Mouse (Mus musculus) NIH3T3 (cell line): ENCODE data around the gene Wdr17.
A peak's percentile ranks its signal among the peaks of the same experiment; 100 is the strongest.
"Not testable (repeated sequence)": the region's sequence is repeated elsewhere in the genome, so short reads cannot be mapped to it uniquely, and the experiment has no call there.

Experiments used
- DNase-seq: peaks from one replicate; pipeline ENCODE4 v3.0.0-alpha.2; 2012; ENCODE audit warnings: low read depth

The Wdr17 gene

DNA sequence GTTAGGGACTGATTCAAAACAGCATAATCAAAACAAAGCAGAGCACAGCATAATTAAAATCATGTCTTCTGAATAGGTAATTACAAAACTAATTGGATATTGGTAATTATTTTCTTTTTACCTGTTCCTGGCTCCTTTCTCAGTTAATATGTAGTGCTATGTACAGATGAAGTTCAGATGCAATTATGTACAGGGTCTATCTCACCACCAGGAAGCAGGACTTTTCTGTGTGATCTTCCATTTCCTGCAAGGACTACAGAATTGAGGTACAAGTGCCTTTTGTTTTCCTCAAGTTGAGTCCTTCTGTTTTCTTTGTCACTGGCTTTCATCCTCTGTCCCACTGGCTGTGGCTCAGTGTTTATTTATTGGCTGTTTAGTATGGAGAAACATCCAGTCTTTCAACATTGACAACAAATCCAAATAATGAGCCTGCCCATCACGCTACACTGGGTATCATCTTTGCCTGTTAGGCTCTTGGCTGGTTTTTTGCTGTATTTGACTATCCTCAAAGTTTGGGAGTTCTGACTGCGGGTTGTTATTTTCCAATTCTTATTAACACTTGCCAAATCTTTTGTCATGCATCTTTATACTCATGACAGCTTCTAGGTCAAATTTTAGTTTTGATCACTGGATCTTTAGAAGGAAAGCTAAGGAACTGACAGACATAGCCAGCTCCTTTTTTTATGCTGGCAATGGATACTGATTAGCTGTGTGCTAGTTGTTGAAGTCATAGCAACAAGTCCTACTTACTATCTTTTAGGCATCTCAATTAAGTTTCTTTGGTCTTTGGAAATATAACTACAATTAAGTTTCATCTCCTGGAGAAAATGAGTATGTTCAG lies 94.9 kb downstream of the Wdr17 start:
- no peak for DNase-seq

- peak; percentile 5 for DNase-seq
These were observed 106.6 kb downstream of the Wdr17 start for GRCm38 (mm10) chr8:54780134-54780942.

DNA sequence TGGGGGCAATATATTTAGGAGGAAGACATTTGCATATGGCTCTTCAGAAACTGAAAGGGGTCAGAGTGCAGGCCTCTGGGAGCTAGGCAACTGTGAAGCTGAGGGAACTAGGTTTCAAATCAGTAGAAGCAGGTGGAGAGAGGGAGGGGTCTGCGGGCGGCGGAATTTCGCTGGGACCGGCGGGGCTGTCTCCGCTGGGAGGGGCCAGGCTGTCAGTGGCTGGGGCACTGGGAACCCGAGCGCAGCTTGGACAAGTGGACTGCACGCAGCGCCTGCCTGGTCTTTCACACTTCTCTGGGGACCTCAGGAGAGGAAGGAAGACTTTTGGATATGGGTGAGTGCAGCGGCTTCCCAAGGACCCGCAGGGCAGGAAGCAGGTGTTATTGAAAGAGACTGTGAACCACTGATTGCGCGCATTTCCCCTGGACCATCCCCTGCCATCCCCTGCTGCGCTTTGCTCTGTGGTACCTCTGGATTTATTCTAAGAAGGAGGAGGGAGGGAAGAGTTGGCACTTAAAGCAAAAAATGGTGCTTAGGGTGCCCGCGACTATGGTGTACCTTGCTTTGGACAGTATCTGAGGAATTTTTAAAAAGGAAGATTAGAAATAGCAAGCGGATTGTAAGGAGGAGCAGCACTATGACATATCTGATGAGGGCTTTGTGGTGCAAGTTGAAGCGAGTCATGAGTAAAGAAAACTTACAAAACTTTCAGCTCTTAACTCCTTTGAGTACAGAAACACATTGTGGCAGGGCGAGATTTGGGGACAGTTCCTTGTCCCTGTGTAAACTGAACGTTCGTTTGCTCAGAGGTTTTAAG lies 107.5 kb downstream of the Wdr17 start:
- no peak for DNase-seq

GRCm38 (mm10) chr8:54777012-54777411 lies 110.0 kb downstream of the Wdr17 start:
- no peak for DNase-seq

DNA sequence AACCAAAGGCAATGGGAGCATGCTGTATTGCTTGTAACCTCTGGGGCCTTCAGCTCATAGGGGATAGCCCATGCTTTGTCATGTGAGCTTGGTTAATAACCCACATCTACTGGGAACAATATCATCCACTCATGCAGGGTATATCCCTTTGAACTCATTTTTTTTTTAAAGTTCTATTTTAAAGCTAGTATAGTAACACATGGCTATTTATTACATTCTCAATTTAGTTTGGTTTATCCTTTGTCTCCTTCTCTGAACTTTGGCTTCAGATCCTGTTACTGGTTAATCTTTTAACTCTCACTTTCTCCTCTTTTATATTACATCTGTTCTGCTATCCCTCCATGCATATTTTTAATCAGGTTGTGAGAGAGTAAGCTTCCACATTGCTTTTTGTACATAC lies 110.7 kb downstream of the Wdr17 start:
- DNase-seq: no peak

DNA sequence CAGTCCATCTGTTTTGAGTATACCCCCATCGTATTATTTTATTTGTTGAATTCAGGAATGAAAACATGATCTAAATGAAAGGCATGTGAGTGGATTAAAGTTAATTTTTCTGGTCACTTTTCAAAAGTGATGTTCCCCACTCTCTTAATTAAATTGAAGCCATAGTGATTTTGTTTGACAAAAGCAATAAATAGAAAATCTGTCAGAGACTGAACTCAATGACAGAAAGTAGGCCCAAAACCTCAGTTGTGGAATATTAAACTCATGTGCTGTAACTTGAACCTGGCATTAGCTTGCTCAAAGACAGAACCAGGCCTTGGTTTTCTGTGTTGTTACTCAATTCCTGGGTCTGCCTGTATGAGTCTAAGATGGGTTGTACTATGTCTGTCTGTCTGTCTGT lies 129.3 kb downstream of the Wdr17 start:
- no peak for DNase-seq

- DNase-seq: no peak
These were observed 150.2 kb downstream of the Wdr17 start for GRCm38 (mm10) chr8:54736660-54737312.

DNA sequence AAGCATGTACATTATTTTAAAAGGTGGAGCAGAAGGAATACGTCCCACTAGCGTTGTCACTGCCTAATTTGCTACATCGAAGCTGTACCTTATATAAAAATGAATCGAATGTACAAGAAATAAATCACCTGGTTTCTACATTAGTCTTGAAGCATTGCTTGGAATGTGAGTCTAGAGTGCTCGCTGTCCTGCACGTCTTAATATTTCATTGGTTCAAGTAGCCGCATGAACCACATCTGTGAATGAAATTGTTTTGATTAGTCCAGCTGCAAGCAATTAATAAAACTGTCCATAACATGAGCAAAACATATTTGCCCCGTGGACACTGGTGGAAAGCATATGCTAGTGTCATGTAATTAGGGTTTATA lies 162.3 kb downstream of the Wdr17 start:
- DNase-seq: no peak

- DNase-seq: no peak
These were observed 162.9 kb downstream of the Wdr17 start for GRCm38 (mm10) chr8:54723976-54724667.

DNA sequence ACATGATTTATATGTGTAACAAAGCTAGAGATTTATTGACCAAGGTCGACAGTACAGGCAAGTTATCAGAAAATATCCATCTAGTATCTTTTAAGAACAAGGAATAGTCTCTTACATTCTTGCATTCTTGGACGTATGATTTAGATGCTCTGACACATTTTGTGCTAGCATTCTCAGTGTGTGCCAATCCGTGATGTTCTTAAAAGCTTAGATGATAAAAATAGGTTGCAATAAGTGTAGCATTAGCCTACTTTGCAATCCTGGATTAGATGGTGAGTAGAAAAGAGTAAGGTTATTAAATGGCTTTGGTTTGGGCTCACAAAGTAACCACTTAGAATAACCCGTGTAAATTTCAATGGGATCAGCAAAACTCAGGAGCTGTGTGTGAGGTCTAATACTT lies 168.5 kb downstream of the Wdr17 start:
- no peak for DNase-seq

DNA sequence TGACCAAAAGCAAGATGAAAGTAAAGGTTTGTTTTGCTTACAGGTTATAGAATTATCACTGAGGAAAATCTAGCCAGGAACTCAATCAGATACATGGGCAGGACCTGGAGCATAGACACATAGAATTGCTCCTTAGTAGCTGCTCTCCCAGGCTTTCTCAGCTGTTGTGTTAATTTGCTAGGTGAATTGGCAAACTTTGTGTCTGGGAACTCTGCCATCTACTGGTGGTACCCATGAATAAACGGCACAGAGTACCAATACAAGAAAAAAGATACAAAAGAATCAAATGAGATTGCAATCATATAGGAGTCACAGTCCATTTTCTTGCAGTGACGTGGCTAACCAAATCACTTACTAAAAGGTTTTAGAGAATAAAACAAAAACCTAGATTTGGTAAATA lies 181.2 kb downstream of the Wdr17 start:
- DNase-seq: peak; percentile 64

DNA sequence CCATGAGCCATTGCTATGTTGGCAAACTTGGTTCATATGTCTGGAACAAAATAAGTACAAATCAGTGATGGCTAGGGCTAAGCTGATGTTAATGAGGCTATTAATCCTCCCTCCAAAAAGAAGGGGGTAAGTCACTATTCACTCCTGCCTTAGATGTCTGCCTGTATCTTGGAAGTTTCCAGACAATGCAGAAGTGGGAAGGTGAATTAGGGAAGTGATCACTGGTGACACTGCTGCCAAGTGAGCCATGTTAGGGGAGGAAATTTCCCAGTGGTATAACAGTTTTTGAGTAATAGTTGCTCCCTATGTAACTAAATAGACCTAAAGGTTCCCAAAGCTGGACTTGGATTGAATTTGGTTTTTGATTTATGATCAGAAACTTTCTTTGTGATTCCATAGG lies 215.2 kb downstream of the Wdr17 start:
- DNase-seq: no peak

DNA sequence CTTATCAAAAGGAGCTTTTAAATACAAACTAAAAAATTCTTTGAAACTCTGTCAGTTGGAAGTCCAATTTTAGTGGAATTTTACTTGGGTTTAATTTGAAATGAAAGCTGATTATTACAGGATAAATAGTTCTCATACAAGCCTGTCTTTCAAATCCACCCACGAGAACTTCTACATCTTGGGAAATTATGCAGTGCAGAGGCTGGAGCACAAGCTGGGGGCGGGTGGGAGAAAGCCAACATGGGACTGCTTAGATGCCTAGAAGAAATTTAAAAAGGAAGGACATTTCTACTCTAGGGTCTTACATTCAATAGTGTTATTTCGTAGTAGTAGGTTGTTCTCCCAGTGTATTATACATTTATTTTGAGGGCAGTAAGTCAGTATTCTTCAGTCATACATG lies 219.2 kb downstream of the Wdr17 start:
- DNase-seq: no peak

DNA sequence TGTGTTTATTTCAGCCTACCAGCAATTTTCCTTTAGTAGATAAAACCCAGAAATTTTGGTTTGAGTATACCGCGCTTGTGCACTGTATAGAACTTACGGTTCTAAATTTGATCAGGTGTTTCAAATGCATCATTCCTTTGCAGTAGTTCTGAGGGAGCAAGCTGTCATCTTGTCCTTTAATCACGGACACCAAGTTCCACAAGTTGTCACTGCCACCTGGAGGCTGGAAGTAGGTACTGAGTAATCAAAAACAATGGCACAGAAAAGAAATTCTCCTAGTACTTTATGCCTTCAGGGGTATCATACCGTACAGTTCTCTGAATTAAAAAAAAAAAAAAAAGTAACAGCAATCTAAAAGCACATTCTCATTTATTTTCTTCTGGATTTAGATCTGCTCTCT lies 226.3 kb downstream of the Wdr17 start:
- peak; percentile 83 for DNase-seq

DNA sequence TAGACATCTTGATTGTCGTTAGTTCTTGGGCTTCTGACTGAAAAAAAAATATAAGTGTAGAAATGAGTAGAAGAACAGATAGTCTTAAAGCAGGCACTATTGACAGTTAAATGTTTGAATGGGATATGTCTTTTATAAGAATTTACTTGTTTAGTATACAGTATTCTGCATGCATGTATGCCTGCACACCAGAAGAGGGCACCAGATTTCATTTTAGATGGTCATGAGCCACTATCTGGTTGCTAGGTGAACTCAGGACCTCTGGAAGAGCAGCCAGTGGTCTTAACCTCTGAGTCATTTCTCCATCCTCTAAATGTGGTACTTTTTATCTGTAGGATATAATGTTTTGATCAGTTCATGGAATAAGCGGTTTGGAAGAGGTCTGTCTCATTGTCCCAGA lies 227.3 kb downstream of the Wdr17 start:
- no peak for DNase-seq

- DNase-seq: no peak
These were observed 248.3 kb downstream of the Wdr17 start for GRCm38 (mm10) chr8:54638634-54639033.

DNA sequence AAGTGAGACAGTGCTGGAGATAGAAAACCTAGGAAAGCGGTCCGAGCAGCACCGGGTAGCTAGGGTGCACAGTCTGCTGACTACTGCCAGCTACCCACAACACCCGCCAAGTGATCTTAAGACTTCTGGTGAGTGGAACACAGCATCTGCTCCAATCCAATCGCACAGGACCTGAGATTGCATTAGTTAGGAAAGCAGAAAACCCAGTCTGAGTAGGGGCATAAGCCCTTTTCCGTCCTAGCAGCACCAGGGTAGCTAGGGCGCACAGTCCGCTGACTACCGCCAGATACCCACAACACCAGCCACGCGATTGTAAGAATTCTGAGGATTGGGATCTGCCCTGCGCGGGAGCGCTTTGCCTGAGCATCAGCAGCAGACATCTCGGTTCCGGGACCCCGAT lies 270.3 kb downstream of the Wdr17 start:
- DNase-seq: not testable (repeated sequence)

DNA sequence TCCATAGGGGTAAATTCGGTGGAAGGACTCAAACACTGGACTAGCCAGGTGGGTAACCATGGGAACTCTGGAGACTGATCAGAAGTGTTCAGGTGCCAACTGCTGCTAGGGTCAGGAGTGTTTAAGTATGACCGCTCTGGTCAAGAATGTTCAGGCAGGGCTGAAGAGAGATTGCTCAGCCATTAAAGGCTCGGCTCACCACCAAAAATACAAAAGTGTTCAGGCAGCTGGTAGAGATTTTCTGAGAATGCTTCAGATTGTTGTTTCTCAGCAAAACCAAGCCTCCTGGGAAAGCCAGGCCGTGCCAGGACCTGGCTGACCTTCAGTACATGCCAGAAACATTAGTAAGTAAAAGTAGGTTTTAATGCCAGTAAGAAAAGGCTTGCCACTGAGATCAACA lies 276.7 kb downstream of the Wdr17 start:
- peak; percentile 95 for DNase-seq

- peak; percentile 72 for DNase-seq
These were observed 277.6 kb downstream of the Wdr17 start for GRCm38 (mm10) chr8:54609336-54609735.

DNA sequence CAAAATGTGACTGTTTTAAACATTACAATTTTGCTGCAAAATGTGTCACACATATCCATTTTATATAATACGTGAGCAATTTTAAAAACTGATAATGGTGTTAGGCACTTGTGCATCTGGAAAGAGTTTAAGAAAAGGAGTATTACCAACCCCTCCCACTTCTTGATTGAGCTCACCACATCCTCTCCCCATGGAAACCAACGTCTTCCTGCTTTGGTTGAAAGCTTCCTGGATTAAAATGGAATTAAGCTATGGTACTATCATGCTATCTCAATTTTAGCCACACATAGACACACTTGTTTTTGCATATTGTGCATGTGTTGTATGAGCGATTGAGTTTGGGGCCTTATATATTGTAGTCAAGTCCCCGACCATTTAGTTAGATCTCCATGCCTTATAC lies 283.5 kb downstream of the Wdr17 start:
- DNase-seq: no peak

GRCm38 (mm10) chr8:54600671-54601251 lies 286.2 kb downstream of the Wdr17 start, which contains the start of gene Spata4:
Gene Spata4 (plus strand): TSS chr8:54600781.
- DNase-seq: peak; percentile 69
